Comparison of ENCODE assay signal across 11 mouse cellular contexts in genomic region chr17:13549975-13550895, GRCm38 (mm10).
DNase-seq lines count a peak whose midpoint lies in the region; ATAC-seq lines count a peak whose summit lies in the region.
"Had no signal": no experiment of that assay in that cellular context is flagged by ENCODE, and none has a peak within 500 bp of the region (broad histone marks: within the 10 kb centered on the region; RNA-seq: fewer than 3 reads in every experiment).

No protein-coding gene starts in this region.

- no peak overlapping the region for H3K9ac ChIP-seq in liver, embryonic 11.5 days (ENCODE audit: low read depth, low read length)
- H3K9ac ChIP-seq in forebrain, embryonic 12.5 days = no peak overlapping the region
- no peak overlapping the region for H3K9ac ChIP-seq in hindbrain, embryonic 16.5 days (ENCODE audit: low read depth, low read length)
- no peak overlapping the region for H3K9ac ChIP-seq in neural tube, embryonic 12.5 days

- H3K27ac ChIP-seq in liver, embryonic 11.5 days (ENCODE audit: low read depth, low read length) = no peak overlapping the region
- H3K27ac ChIP-seq in forebrain, embryonic 12.5 days = no peak overlapping the region
- H3K27ac ChIP-seq in hindbrain, embryonic 16.5 days (ENCODE audit: low read depth, low read length) = no peak overlapping the region
- no peak overlapping the region for H3K27ac ChIP-seq in neural tube, embryonic 12.5 days

- DNase-seq in liver, embryonic 11.5 days (ENCODE audit: low spot score) = no peak
- DNase-seq in liver = no peak
- DNase-seq in testis, postnatal 10 days (ENCODE audit: low spot score) = no peak
- no peak for DNase-seq in gastrocnemius, postnatal 10 days
- DNase-seq: cerebellum, adult 11 months; kidney, adult 11 months; lung, adult 18-20 months; thymus, postnatal 36 days had no signal

- no peaks in the 10 kb centered on the region for H3K4me1 ChIP-seq in liver, embryonic 11.5 days (replicated peaks; ENCODE audit: control insufficient read depth, insufficient read depth, low read length)
- 0 out of 2 replicates have a peak, but pooled peaks cover under 1% of the 10 kb centered on the region for H3K4me1 ChIP-seq in forebrain, embryonic 12.5 days
- H3K4me1 ChIP-seq in hindbrain, embryonic 16.5 days (ENCODE audit: control insufficient read depth, insufficient read depth, low read depth, low read length) = no peaks in the 10 kb centered on the region
- H3K4me1 ChIP-seq in neural tube, embryonic 12.5 days = no peaks in the 10 kb centered on the region

- peak; percentile 58 for ATAC-seq in liver, embryonic 11.5 days (replicated peaks; ENCODE audit: low FRiP score)
- ATAC-seq in forebrain, embryonic 12.5 days (ENCODE audit: low FRiP score) = peak; percentile 68
- peak; percentile 73 for ATAC-seq in hindbrain, embryonic 16.5 days
- ATAC-seq in neural tube, embryonic 12.5 days (ENCODE audit: low FRiP score, low read depth) = peak; percentile 63

- WGBS in liver, embryonic 11.5 days = 65% methylated on average over 9 of the region's 9 CpGs
- WGBS in forebrain, embryonic 12.5 days = 67% methylated on average over 9 of the region's 9 CpGs
- 66% methylated on average over 9 of the region's 9 CpGs for WGBS in hindbrain, embryonic 16.5 days
- WGBS in neural tube, embryonic 12.5 days = 66% methylated on average over 9 of the region's 9 CpGs

- no peak overlapping the region for H3K4me2 ChIP-seq in liver, embryonic 11.5 days
- no peak overlapping the region for H3K4me2 ChIP-seq in forebrain, embryonic 12.5 days
- H3K4me2 ChIP-seq in hindbrain, embryonic 16.5 days (ENCODE audit: low read length) = no peak overlapping the region
- no peak overlapping the region for H3K4me2 ChIP-seq in neural tube, embryonic 12.5 days (replicated peaks)

- H3K27me3 ChIP-seq in liver, embryonic 11.5 days (replicated peaks; ENCODE audit: control insufficient read depth, insufficient read depth, low read length) = no peaks in the 10 kb centered on the region
- H3K27me3 ChIP-seq in forebrain, embryonic 12.5 days = no peaks in the 10 kb centered on the region
- no peaks in the 10 kb centered on the region for H3K27me3 ChIP-seq in hindbrain, embryonic 16.5 days (replicated peaks; ENCODE audit: control insufficient read depth, insufficient read depth, low read length)
- H3K27me3 ChIP-seq in neural tube, embryonic 12.5 days (replicated peaks) = no peaks in the 10 kb centered on the region

- H3K4me3 ChIP-seq in liver, embryonic 11.5 days (ENCODE audit: low read depth, low read length) = no peak overlapping the region
- no peak overlapping the region for H3K4me3 ChIP-seq in forebrain, embryonic 12.5 days (replicated peaks)
- H3K4me3 ChIP-seq in hindbrain, embryonic 16.5 days (ENCODE audit: low read length) = no peak overlapping the region
- H3K4me3 ChIP-seq in neural tube, embryonic 12.5 days = no peak overlapping the region

- peaks cover 53% of the 10 kb centered on the region for H3K9me3 ChIP-seq in liver, embryonic 11.5 days (ENCODE audit: control insufficient read depth, low read length)
- peaks cover 61% of the 10 kb centered on the region for H3K9me3 ChIP-seq in forebrain, embryonic 12.5 days
- peaks cover 42% of the 10 kb centered on the region for H3K9me3 ChIP-seq in hindbrain, embryonic 16.5 days (ENCODE audit: control insufficient read depth, low read length)
- H3K9me3 ChIP-seq in neural tube, embryonic 12.5 days = peaks cover 57% of the 10 kb centered on the region

- H3K36me3 ChIP-seq in liver, embryonic 11.5 days (ENCODE audit: control insufficient read depth, insufficient read depth, low read length) = no peaks in the 10 kb centered on the region
- H3K36me3 ChIP-seq in forebrain, embryonic 12.5 days (replicated peaks) = 0 out of 2 replicates have a peak, but pooled peaks cover 4% of the 10 kb centered on the region
- H3K36me3 ChIP-seq in hindbrain, embryonic 16.5 days (ENCODE audit: control insufficient read depth, insufficient read depth, low read length) = no peaks in the 10 kb centered on the region
- no peaks in the 10 kb centered on the region for H3K36me3 ChIP-seq in neural tube, embryonic 12.5 days
